Mouse (Mus musculus) liver, embryonic 11.5 days (tissue): ENCODE data around the gene Sprr2a2. TPM values are rescaled to one million over a fixed set of nuclear protein-coding genes. Genes with fewer than 3 reads are reported as not detected.
"Not testable (repeated sequence)": the region's sequence is repeated elsewhere in the genome, so short reads cannot be mapped to it uniquely, and the experiment has no call there.

Experiments
- ATAC-seq: fragments of 200-750 bp; cut with Nextera tagmentation; replicated peaks from 2 replicates; pipeline ENCODE4 v1.8.0; 2017; ENCODE audit warnings: moderate number of reproducible peaks, mild to moderate bottlenecking, moderate TSS enrichment, moderate library complexity; ENCODE audit not compliant: low FRiP score
- DNase-seq: peaks from one replicate; pipeline ENCODE4 v3.0.0-alpha.2; 2017; ENCODE audit warnings: low spot score
- H3K27ac ChIP-seq: fragments of 300-500 bp; sonication (generic); 2 replicates; pipeline ENCODE4 v1.5.1; 2014; ENCODE audit warnings: mild to moderate bottlenecking, low read depth, low read length, control low read depth
- H3K27me3 ChIP-seq: fragments of 300-500 bp; sonication (generic); replicated peaks from 2 replicates; pipeline ENCODE4 v1.6.1; 2014; ENCODE audit warnings: low read length, mixed read lengths; ENCODE audit not compliant: control insufficient read depth, insufficient read depth
- H3K36me3 ChIP-seq: fragments of 300-500 bp; sonication (generic); 2 replicates; pipeline ENCODE4 v1.6.1; 2014; ENCODE audit warnings: mild to moderate bottlenecking, low read length, moderate library complexity, mixed read lengths; ENCODE audit not compliant: control insufficient read depth, insufficient read depth
- H3K4me1 ChIP-seq: fragments of 300-500 bp; sonication (generic); replicated peaks from 2 replicates; pipeline ENCODE4 v1.6.1; 2014; ENCODE audit warnings: low read length, mixed read lengths; ENCODE audit not compliant: control insufficient read depth, insufficient read depth
- H3K4me2 ChIP-seq: fragments of 300-500 bp; sonication (generic); 2 replicates; pipeline ENCODE4 v1.6.1; 2014; ENCODE audit warnings: mild to moderate bottlenecking, control low read depth, moderate library complexity
- H3K4me3 ChIP-seq: fragments of 300-500 bp; sonication (generic); 2 replicates; pipeline ENCODE4 v1.5.1; 2014; ENCODE audit warnings: low read depth, low read length, control low read depth
- H3K9ac ChIP-seq: fragments of 300-500 bp; sonication (generic); 2 replicates; pipeline ENCODE4 v1.6.1; 2014; ENCODE audit warnings: low read depth, low read length, control low read depth
- H3K9me3 ChIP-seq: fragments of 300-500 bp; sonication (generic); 2 replicates; pipeline ENCODE4 v1.6.1; 2016; ENCODE audit warnings: low read length, inconsistent platforms, mixed read lengths; ENCODE audit not compliant: control insufficient read depth
- whole genome bisulfite sequencing: fragments of 180-500 bp; shearing (Covaris S2); extraction: QIAGEN DNeasy Blood & Tissue Kit; methylation state at CpG from one replicate; pipeline ENCODE4 v1.1.7; 2014; 5-methylcytosine and 5-hydroxymethylcytosine counted together
- polyA plus RNA-seq: library from polyadenylated mRNA; unstranded; fragments of >200 nt; fragmentation: Nextera tagmentation; extraction: Ambion mirVana; gene quantifications from 2 replicates; pipeline ENCODE4 v1.2.1, GENCODE M21; 2014

Sprr2a2 gene
- polyA plus RNA-seq, 1 experiment from 2014 or later = 1.1 TPM

- not testable (repeated sequence) for H3K27me3 ChIP-seq, H3K4me1 ChIP-seq, H3K9me3 ChIP-seq, H3K4me2 ChIP-seq, H3K9ac ChIP-seq, H3K4me3 ChIP-seq, DNase-seq, H3K36me3 ChIP-seq, H3K27ac ChIP-seq
- 0 out of 2 replicates have a peak, but pooled peaks have one; percentile 46 for ATAC-seq
These were observed 42.8 kb downstream of the Sprr2a2 start for GRCm38 (mm10) chr3:92258526-92258925.

GRCm38 (mm10) chr3:92263462-92263861 is 47.7 kb downstream of the Sprr2a2 start:
- H3K4me2 ChIP-seq, ATAC-seq, H3K9me3 ChIP-seq, H3K4me3 ChIP-seq, H3K4me1 ChIP-seq, DNase-seq, H3K36me3 ChIP-seq, H3K9ac ChIP-seq, H3K27me3 ChIP-seq, H3K27ac ChIP-seq: not testable (repeated sequence)
- no CpG with 5 or more reads among the region's 2 CpGs for WGBS

- not testable (repeated sequence) for H3K27ac ChIP-seq, H3K27me3 ChIP-seq, H3K36me3 ChIP-seq, H3K4me1 ChIP-seq, H3K4me2 ChIP-seq, DNase-seq, H3K4me3 ChIP-seq, H3K9ac ChIP-seq, H3K9me3 ChIP-seq
- WGBS = no CpG with 5 or more reads among the region's 4 CpGs
- ATAC-seq = peak; percentile 46; the same call in 1 of the 2 replicates
These were observed 55.8 kb downstream of the Sprr2a2 start for GRCm38 (mm10) chr3:92271414-92271985.

GRCm38 (mm10) chr3:92273504-92273903 is 57.8 kb downstream of the Sprr2a2 start:
- DNase-seq, H3K9ac ChIP-seq, H3K4me3 ChIP-seq, H3K4me1 ChIP-seq, H3K36me3 ChIP-seq, ATAC-seq, H3K27ac ChIP-seq, H3K4me2 ChIP-seq, H3K27me3 ChIP-seq, H3K9me3 ChIP-seq: not testable (repeated sequence)

GRCm38 (mm10) chr3:92274018-92274417 is 58.3 kb downstream of the Sprr2a2 start:
- not testable (repeated sequence) for ATAC-seq, DNase-seq, H3K9me3 ChIP-seq, H3K4me3 ChIP-seq, H3K27me3 ChIP-seq, H3K4me2 ChIP-seq, H3K27ac ChIP-seq, H3K9ac ChIP-seq, H3K4me1 ChIP-seq, H3K36me3 ChIP-seq
- WGBS = no CpG with 5 or more reads among the region's 1 CpGs

- H3K27ac ChIP-seq, H3K27me3 ChIP-seq, H3K4me2 ChIP-seq, ATAC-seq, H3K36me3 ChIP-seq, H3K4me1 ChIP-seq, H3K4me3 ChIP-seq, H3K9ac ChIP-seq, DNase-seq, H3K9me3 ChIP-seq: not testable (repeated sequence)
These were observed 63.9 kb downstream of the Sprr2a2 start for GRCm38 (mm10) chr3:92279663-92280062.

- not testable (repeated sequence) for DNase-seq, H3K4me2 ChIP-seq, H3K9me3 ChIP-seq, H3K27me3 ChIP-seq, H3K36me3 ChIP-seq, H3K4me1 ChIP-seq, H3K27ac ChIP-seq, H3K9ac ChIP-seq, H3K4me3 ChIP-seq
- WGBS = 30% methylated on average over 5 of the region's 12 CpGs
- ATAC-seq = peak; percentile 46
These were observed 65.4 kb downstream of the Sprr2a2 start for GRCm38 (mm10) chr3:92280963-92281606.

GRCm38 (mm10) chr3:92285101-92285500 is 69.4 kb downstream of the Sprr2a2 start, which contains the start of gene Sprr2a3:
TSS of gene Sprr2a3 (plus strand) at chr3:92285417.
- H3K4me2 ChIP-seq, ATAC-seq, H3K4me1 ChIP-seq, H3K36me3 ChIP-seq, DNase-seq, H3K9me3 ChIP-seq, H3K9ac ChIP-seq, H3K27me3 ChIP-seq, H3K27ac ChIP-seq, H3K4me3 ChIP-seq: not testable (repeated sequence)
- WGBS = 76% methylated on average over 1 of the region's 1 CpGs

- 82% methylated on average over 5 of the region's 6 CpGs for WGBS
- H3K4me2 ChIP-seq, ATAC-seq, DNase-seq, H3K27me3 ChIP-seq, H3K4me3 ChIP-seq, H3K4me1 ChIP-seq, H3K27ac ChIP-seq, H3K9me3 ChIP-seq, H3K36me3 ChIP-seq, H3K9ac ChIP-seq: not testable (repeated sequence)
These were observed 72.8 kb downstream of the Sprr2a2 start for GRCm38 (mm10) chr3:92288489-92288888.
